In the genomic region with DNA sequence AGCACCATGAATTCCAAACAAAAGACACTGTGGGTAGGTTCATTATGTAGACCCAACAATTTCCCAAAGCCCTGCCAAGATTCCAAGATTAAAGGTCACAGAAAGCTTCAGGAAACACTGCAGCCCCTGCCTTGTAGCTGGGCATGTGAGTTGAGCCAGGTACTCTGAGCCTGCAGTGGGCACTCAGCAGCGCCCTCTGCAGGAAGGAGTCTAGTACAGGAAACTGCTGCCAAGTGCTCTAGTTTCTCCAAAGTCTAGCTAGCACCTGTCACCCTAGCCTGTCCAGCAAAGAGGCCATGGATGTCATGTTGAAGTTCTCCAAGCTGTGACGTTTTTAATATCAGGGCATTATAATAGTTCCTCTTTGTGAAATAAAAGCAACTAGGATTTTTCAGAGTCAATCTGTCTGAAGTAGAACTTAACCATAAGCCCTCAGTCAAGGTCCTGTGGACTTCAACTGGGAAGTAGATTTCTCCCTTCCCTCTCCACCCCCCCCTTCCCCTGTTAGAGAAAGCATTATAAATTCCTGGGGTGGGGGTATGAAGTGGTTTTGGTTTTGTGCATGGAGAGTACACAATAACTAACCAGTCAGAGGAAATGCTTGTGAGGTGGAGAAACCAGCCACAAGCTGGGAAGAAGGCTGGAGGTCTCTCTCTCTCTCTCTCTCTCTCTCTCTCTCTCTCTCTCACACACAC, we compare ENCODE assay signal across 8 mouse cellular contexts. TPM values are rescaled to one million over a fixed set of nuclear protein-coding genes. Genes with fewer than 3 reads are reported as not detected.
DNase-seq lines count a peak whose midpoint lies in the region; ATAC-seq lines count a peak whose summit lies in the region.

No protein-coding gene starts in this region.

- ATAC-seq in embryonic facial prominence, embryonic 14.5 days (ENCODE audit: low read depth), result no peak
- ATAC-seq in lung, embryonic 15.5 days (ENCODE audit: borderline replicate concordance, extremely low read depth, low FRiP score, low TSS enrichment), result no peak

- H3K9me3 ChIP-seq in embryonic facial prominence, embryonic 14.5 days (ENCODE audit: control insufficient read depth, low read length), result no peaks in the 10 kb centered on the region
- no peaks in the 10 kb centered on the region for H3K9me3 ChIP-seq in lung, embryonic 15.5 days

- H3K9ac ChIP-seq in embryonic facial prominence, embryonic 14.5 days (ENCODE audit: low read depth, low read length), result no peak overlapping the region
- no peak overlapping the region for H3K9ac ChIP-seq in lung, embryonic 15.5 days

- intact Hi-C loops in left cerebral cortex, postnatal 14 days (cut with DNase I), result no loop called here

- H3K27me3 ChIP-seq in embryonic facial prominence, embryonic 14.5 days (replicated peaks; ENCODE audit: control insufficient read depth, insufficient read depth, low read length), result no peaks in the 10 kb centered on the region
- H3K27me3 ChIP-seq in lung, embryonic 15.5 days, result no peaks in the 10 kb centered on the region

- H3K4me1 ChIP-seq in embryonic facial prominence, embryonic 14.5 days (ENCODE audit: control insufficient read depth, insufficient read depth, low read length), result peaks cover 25% of the 10 kb centered on the region; the same call in 1 of the 2 replicates
- H3K4me1 ChIP-seq in lung, embryonic 15.5 days, result 0 out of 2 replicates have a peak, but pooled peaks cover 8% of the 10 kb centered on the region

- H3K4me2 ChIP-seq in embryonic facial prominence, embryonic 14.5 days (ENCODE audit: low read depth, low read length), result no peak overlapping the region
- no peak overlapping the region for H3K4me2 ChIP-seq in lung, embryonic 15.5 days

- DNase-seq in adrenal gland, adult 18-20 months (ENCODE audit: low spot score in 2 of 2), result peak; percentile 39 to 59
- DNase-seq in adrenal gland, postnatal 4 days (ENCODE audit: low spot score in 2 of 2), result no peak
- DNase-seq in thymus, postnatal 0 days (ENCODE audit: low spot score), result peak; percentile 44
- no peak for DNase-seq in thymus, postnatal 14 days
- DNase-seq in embryonic facial prominence, embryonic 14.5 days (ENCODE audit: low spot score), result peak; percentile 43
- no peak for DNase-seq in layer of hippocampus, adult 18-20 months (ENCODE audit: low spot score in 2 of 2)
- no peak for DNase-seq in left cerebral cortex, postnatal 14 days (ENCODE audit: low spot score in 2 of 2)

- no peak overlapping the region for H3K27ac ChIP-seq in embryonic facial prominence, embryonic 14.5 days (replicated peaks; ENCODE audit: low read depth, low read length)
- H3K27ac ChIP-seq in lung, embryonic 15.5 days, result peak overlapping the region; percentile 72

- 11% methylated on average over 2 of the region's 2 CpGs for WGBS in embryonic facial prominence, embryonic 14.5 days
- 10% methylated on average over 2 of the region's 2 CpGs for WGBS in lung, embryonic 15.5 days

- no peaks in the 10 kb centered on the region for H3K36me3 ChIP-seq in embryonic facial prominence, embryonic 14.5 days (ENCODE audit: control insufficient read depth, insufficient read depth, low read length)
- no peaks in the 10 kb centered on the region for H3K36me3 ChIP-seq in lung, embryonic 15.5 days

- no peak overlapping the region for H3K4me3 ChIP-seq in embryonic facial prominence, embryonic 14.5 days (ENCODE audit: low read depth, low read length)
- H3K4me3 ChIP-seq in lung, embryonic 15.5 days, result no peak overlapping the region

RNA-seq across cellular contexts. Expression of a gene that starts 9.8 kb away (rescaled TPM):
- 1 to 10 TPM; 3.3 to 7.6 TPM for total RNA-seq in adrenal gland, adult 18-20 months (2021)
- total RNA-seq in adrenal gland, postnatal 4 days (2021), result 1 to 10 TPM in 1 of 2 experiments, under 1 TPM in 1; 0.79 to 1.4 TPM
- 0.05 and 0.14 TPM in 2 replicates for polyA plus RNA-seq in thymus, postnatal 0 days (2015; fragmentation: Nextera tagmentation; extraction: Ambion mirVana)
- polyA plus RNA-seq in embryonic facial prominence, embryonic 14.5 days (2014; fragmentation: Nextera tagmentation; extraction: Ambion mirVana), result 0.89 and 0.96 TPM in 2 replicates
- 1.8 and 1.9 TPM in 2 replicates for polyA plus RNA-seq in lung, embryonic 15.5 days (2015; fragmentation: Nextera tagmentation; extraction: Ambion mirVana)
- total RNA-seq in layer of hippocampus, adult 18-20 months (2021), result 10 to 100 TPM; 31.6 to 34.4 TPM
- total RNA-seq in left cerebral cortex, postnatal 14 days (2021), result 10 to 100 TPM; 56.9 to 61.3 TPM

Comparison
In these comparisons a context has a peak if more than half of its experiments do, and no peak if none do; other contexts are left out.
1. DNase-seq: peak in adrenal gland, adult 18-20 months (2 of 2), thymus, postnatal 0 days (single experiment) and embryonic facial prominence, embryonic 14.5 days (single experiment); none in adrenal gland, postnatal 4 days (0 of 2), thymus, postnatal 14 days (single experiment), layer of hippocampus, adult 18-20 months (0 of 2) and left cerebral cortex, postnatal 14 days (0 of 2).